Mouse (Mus musculus) bone marrow macrophage, adult 2 months (primary cell): ENCODE data around the gene Olfr1173. TPM values are rescaled to one million over a fixed set of nuclear protein-coding genes. Genes with fewer than 3 reads are reported as not detected.

ENCODE experiments used
- H3K27ac ChIP-seq: 2 replicates; pipeline ENCODE4 v1.5.1; 2012; ENCODE audit warnings: low read depth, low read length; ENCODE audit not compliant: insufficient read depth
- H3K4me1 ChIP-seq: 2 replicates; pipeline ENCODE4 v1.6.1; 2012; ENCODE audit warnings: low read length; ENCODE audit not compliant: control insufficient read depth, insufficient read depth
- H3K4me3 ChIP-seq: 2 replicates; pipeline ENCODE4 v1.5.1; 2012; ENCODE audit warnings: mild to moderate bottlenecking, low read length, moderate library complexity; ENCODE audit not compliant: insufficient read depth
- CTCF ChIP-seq: IDR thresholded peaks from 2 replicates; pipeline ENCODE4 v1.5.1; 2012; ENCODE audit warnings: low read depth, mild to moderate bottlenecking, low read length, moderate library complexity
- POLR2A ChIP-seq: IDR thresholded peaks from 2 replicates; pipeline ENCODE4 v1.6.1; 2012; ENCODE audit warnings: mild to moderate bottlenecking, low read depth, low read length, borderline replicate concordance
- polyA plus RNA-seq: library from polyadenylated mRNA; stranded (reverse); fragments of >200 nt; gene quantifications from 2 replicates; pipeline ENCODE4 v1.2.4, GENCODE M21; 2012; ENCODE audit not compliant: missing spikeins, insufficient read depth, insufficient read length

Gene Olfr1173
- not detected in 2 replicates for polyA plus RNA-seq

DNA sequence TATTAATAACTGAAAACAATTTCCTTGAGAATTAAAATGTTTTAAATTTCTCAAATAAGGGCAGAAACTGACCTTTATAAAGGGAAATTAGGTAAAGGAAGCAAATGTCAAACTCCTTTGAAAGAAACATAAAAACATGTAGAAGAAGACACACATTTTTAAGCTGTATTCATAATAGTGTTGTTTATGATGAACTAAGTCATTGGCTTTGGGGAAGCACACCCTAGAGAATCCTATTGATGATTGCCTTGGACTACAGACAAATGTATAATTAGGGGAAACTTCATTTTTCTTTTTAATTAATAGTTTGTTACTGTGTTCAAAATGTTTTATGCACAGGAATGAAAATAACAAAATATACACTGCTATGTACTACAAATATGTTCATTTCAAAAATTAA is at the start of gene Olfr1173:
TSS of gene Olfr1173 (minus strand) at position 101 of the 400 bp plus-strand sequence.
- TF ChIP-seq CTCF (no peak), POLR2A (no peak)
- Histone ChIP-seq H3K27ac (no peak within 1 kb of the TSS), H3K4me3 (no peak within 1 kb of the TSS), H3K4me1 (no peaks in the 10 kb centered on the region)

DNA sequence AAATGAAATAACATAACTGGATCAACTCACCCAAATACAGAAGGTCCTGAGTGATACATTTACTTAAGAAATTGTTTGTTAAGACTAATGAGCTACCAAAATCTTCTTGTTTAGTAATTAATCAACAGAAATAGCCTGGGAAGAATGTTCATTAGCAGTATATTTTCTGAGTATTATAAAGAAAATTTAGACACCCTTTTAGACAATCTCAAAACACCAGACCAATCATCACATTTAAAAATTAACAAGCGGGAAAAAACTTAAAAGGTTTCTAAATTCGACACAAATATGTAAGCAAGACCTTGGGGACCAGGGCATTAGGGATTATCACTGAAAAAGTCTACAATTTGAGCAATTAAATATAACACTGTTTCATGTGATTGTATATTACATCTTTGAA is 47.4 kb upstream of the Olfr1173 start, which contains the start of gene Olfr1175-ps:
TSS of gene Olfr1175-ps (minus strand) at position 101 of the 400 bp plus-strand sequence.
- no peak for TF ChIP-seq POLR2A
- H3K27ac ChIP-seq: no peak within 1 kb of the TSS
- H3K4me3 ChIP-seq: no peak within 1 kb of the TSS
- no peaks in the 10 kb centered on the region for H3K4me1 ChIP-seq

GRCm38 (mm10) chr2:88315035-88315434 is 35.4 kb upstream of the Olfr1173 start, which contains the start of gene Olfr1174-ps:
Gene Olfr1174-ps, minus strand, starts transcription at chr2:88315135.
- H3K4me3 ChIP-seq: no peak within 1 kb of the TSS
- H3K27ac ChIP-seq: no peak within 1 kb of the TSS
- no peaks in the 10 kb centered on the region for H3K4me1 ChIP-seq
- TF ChIP-seq CTCF (no peak), POLR2A (no peak)

DNA sequence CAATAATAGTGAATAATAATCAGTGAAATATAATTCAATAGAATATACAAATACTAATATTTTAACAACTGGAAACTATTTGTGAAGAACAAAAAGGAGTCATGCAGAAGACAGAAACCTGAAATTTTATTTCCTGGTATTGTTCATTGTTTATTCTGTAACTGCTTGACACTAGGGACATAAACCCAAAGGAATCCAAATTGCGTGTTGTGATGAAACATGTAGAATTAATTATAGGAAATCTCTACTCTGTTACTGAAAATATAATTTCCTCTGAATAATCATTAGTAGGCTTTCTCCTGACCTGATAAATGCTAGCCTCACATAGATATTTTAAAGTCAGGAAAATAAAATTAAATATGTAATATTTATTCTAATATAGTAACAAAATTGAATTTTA is 51.4 kb downstream of the Olfr1173 start, which contains the start of gene Olfr1170:
TSS of gene Olfr1170 (minus strand) at position 101 of the 400 bp plus-strand sequence.
- Histone ChIP-seq H3K4me3 (no peak within 1 kb of the TSS), H3K4me1 (no peaks in the 10 kb centered on the region), H3K27ac (no peak within 1 kb of the TSS)
- no peak for TF ChIP-seq CTCF

Other genes with a start within 250 kb of the Olfr1173 start
- not detected in 2 replicates for gene Olfr73, start 242.2 kb downstream of the Olfr1173 start, polyA plus RNA-seq
- not detected in 2 replicates for gene Olfr1162, start 228.7 kb downstream of the Olfr1173 start, polyA plus RNA-seq
- not detected in 2 replicates for gene Olfr1163, start 208.0 kb downstream of the Olfr1173 start, polyA plus RNA-seq
- gene Olfr1164, start 185.9 kb downstream of the Olfr1173 start, polyA plus RNA-seq: not detected in 2 replicates
- not detected in 2 replicates for gene Olfr1166, start 151.6 kb downstream of the Olfr1173 start, polyA plus RNA-seq
- not detected in 2 replicates for gene Olfr1167, start 124.7 kb downstream of the Olfr1173 start, polyA plus RNA-seq
- gene Olfr1168, start 98.0 kb downstream of the Olfr1173 start, polyA plus RNA-seq: not detected in 2 replicates
- gene Olfr1170, start 51.5 kb downstream of the Olfr1173 start, polyA plus RNA-seq: not detected in 2 replicates
- gene Olfr1174-ps, start 35.3 kb upstream of the Olfr1173 start, polyA plus RNA-seq: not detected in 2 replicates
- gene Olfr1175-ps, start 47.3 kb upstream of the Olfr1173 start, polyA plus RNA-seq: 0.15 TPM in 1 of 2 replicates, not detected in the other
- gene Olfr1176, start 56.8 kb upstream of the Olfr1173 start, polyA plus RNA-seq: not detected in 2 replicates
- not detected in 2 replicates for gene Olfr1177-ps, start 66.6 kb upstream of the Olfr1173 start, polyA plus RNA-seq
- not detected in 2 replicates for gene Olfr1178, start 107.2 kb upstream of the Olfr1173 start, polyA plus RNA-seq
- gene Olfr1179, start 126.6 kb upstream of the Olfr1173 start, polyA plus RNA-seq: not detected in 2 replicates
- not detected in 2 replicates for gene Olfr1180, start 139.3 kb upstream of the Olfr1173 start, polyA plus RNA-seq
- not detected in 2 replicates for gene Olfr1181, start 146.3 kb upstream of the Olfr1173 start, polyA plus RNA-seq
- gene Gm13757, start 169.3 kb upstream of the Olfr1173 start, polyA plus RNA-seq: not detected in 2 replicates
- 0.07 and 0.13 TPM in 2 replicates for gene Olfr1183, start 175.0 kb upstream of the Olfr1173 start, polyA plus RNA-seq
- gene Olfr1184, start 203.7 kb upstream of the Olfr1173 start, polyA plus RNA-seq: not detected in 2 replicates
- not detected in 2 replicates for gene Olfr1185-ps1, start 213.4 kb upstream of the Olfr1173 start, polyA plus RNA-seq
- gene Olfr1186, start 238.7 kb upstream of the Olfr1173 start, polyA plus RNA-seq: not detected in 2 replicates